Mouse (Mus musculus) embryo, embryonic 10 days (tissue): Measurements from ENCODE around the gene Fos.

Experiments
- DNase-seq: peaks from one replicate; pipeline ENCODE4 v3.0.0-alpha.2; 2015; ENCODE audit warnings: low spot score

The Fos gene

DNA sequence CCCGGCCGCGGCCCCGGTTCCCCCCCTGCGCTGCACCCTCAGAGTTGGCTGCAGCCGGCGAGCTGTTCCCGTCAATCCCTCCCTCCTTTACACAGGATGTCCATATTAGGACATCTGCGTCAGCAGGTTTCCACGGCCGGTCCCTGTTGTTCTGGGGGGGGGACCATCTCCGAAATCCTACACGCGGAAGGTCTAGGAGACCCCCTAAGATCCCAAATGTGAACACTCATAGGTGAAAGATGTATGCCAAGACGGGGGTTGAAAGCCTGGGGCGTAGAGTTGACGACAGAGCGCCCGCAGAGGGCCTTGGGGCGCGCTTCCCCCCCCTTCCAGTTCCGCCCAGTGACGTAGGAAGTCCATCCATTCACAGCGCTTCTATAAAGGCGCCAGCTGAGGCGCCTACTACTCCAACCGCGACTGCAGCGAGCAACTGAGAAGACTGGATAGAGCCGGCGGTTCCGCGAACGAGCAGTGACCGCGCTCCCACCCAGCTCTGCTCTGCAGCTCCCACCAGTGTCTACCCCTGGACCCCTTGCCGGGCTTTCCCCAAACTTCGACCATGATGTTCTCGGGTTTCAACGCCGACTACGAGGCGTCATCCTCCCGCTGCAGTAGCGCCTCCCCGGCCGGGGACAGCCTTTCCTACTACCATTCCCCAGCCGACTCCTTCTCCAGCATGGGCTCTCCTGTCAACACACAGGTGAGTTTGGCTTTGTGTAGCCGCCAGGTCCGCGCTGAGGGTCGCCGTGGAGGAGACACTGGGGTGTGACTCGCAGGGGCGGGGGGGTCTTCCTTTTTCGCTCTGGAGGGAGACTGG lies at the start of gene Fos:
Gene Fos, plus strand, starts transcription at position 410 of the 817 bp plus-strand sequence.
- peak; percentile 83 for DNase-seq

DNA sequence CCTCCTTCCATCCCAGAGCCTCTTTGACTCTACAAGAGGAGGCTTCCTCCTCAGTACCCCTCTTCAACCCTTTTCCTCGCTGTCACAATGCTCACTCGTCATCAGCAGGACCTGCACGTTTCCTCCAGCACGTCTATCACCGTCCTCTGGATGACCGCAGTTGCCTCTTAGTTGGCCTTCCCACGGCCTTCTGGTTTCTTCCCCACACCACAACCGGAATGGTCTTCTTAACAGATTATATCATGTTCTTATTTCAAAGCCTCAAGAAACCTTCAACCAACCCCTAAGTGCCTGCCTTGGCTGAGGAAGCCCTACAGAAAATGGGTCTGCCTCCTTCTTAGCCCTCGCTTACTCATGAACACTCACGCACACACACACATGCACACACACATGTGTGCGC lies 48.0 kb upstream of the Fos start:
- DNase-seq = no peak

DNA sequence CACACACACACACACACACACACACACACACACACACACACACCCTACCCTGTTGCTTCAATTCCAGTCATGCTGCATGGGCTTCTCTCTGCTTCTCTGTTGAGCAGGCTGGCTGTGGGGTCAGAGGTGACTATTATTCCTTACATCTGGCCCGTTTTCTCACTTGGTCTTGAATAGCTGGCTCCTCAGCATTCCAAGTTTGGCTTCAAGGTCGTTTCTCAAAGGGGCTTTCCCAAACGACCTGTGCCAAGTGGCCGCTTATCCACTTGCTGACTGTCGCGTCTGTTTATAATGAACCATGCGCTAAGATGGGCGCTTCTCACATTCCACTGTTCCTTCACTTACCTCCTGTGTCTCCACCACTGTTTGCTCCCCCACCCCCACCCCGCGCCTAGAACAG lies 47.6 kb upstream of the Fos start:
- DNase-seq = peak; percentile 47

DNA sequence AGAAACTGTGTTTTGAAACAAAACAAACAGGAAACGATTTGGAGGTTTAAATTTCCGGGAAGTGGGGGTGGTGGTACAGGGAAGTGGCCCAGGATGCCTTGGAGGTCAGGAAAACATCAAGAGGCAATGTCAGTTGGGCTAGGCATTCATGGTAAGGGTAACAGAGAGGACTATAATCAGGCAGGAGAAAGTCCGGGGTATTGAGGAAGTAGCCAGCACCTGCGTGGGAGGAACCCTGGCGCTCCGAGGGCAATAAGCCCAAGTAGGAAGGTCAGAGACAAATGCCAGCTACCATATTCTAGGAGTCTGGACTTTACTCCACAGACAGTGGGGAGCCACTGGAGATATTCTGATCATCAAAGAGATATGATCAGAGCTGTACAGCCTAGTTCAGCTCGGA lies 45.9 kb upstream of the Fos start:
- DNase-seq = no peak

DNA sequence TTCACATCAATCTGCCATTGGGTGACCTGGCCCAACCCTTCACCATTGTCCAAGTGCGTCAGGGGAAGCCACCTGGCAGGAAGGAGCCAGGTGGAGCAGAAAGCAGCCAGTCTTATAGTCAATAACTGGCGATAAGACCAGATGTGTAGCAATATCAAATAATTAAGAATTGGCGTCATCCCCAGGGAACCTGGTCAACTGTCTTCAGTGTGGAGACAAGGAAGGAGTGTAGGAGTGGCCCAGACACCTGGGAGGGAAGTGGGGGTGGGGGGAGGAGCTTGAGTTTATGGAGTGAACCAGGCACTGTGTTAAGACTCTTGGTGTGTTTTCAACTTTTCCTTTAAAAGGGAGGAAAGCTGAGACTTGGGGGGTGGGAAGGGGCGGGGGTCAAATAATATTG lies 43.7 kb upstream of the Fos start:
- no peak for DNase-seq

DNA sequence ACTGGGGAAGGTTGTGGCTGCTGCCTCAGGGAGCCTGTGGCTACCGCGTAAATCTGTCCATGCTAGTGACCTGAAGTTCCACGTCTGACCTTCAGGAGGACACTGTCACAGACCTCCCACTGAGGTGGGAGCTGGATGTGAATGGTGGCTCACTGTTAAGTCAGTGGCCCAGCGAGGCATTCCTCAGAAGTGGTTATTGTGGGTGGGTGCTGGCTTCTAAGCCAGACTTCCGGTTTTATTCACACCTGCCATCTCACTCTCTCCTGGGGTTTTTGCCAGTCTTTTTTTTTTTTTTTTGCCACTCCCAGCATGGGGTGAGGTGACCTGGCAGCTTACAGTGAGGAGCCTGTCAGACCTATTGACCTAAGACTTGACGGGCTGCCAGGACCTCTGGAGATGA lies 43.3 kb upstream of the Fos start:
- no peak for DNase-seq

DNA sequence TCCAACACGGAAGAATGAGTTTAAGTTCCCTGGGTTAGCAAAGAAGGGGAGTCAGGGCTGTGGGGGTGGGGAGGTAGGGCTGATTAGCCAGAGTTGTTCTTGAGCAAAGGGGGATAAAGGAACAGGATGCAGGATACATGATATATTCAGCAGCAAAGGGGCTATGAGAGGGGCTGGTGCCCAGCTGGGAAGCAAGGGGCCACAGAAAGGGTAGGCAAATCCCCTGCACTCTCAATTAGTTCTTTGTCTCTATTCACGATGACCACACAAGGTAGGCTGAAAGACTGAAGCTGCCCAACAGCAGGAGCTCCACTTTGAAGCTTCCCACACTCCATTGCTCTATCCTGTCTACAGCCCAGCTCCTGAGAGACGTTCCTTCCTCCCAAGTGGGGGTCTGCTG lies 39.8 kb upstream of the Fos start:
- DNase-seq = no peak

DNA sequence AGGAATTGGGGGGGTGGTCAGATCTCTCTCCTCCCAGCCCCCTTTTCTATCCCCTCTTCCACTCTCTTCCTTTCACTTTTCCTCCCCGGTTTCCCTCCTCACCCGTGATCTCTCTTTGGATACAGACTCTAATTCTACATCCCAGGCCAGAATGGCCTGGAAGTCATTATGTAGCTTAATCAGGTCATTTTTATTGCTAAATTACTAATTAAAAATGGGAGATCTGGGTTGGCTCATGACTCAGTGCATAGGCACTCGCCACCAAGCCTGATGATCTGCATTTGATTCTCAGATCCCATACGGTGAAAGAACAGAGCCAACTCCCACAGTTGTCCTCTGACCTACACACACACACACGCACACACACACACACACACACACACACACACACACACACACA lies 39.2 kb upstream of the Fos start:
- no peak for DNase-seq

DNA sequence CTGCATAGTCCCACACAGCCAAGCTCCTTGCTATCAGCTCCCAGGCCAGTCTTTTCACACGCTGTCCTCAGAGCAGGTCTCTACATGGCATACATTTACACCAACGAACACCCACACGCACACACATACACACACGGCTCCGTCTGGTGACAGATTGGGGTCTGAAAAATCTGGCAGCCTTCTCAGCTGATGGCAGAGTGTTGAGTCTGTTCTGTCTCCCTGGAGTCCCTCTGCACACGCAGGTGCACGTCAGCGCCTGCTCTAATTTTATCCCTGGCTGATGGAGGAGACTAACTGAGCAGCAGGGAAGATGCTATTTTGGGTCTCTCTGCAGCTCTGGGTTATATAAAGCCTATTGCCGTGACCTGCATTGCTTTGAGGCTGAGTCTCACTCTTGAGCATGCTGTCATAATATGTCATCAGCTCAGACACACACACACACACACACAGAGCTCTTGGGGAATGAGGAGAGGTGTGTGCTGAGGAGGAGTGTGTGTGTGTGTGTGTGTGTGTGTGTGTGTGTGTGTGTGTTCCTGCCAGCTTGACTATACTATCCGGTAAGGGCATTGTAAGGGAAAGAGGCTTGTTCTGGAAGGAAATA lies 37.6 kb upstream of the Fos start:
- DNase-seq = no peak

DNA sequence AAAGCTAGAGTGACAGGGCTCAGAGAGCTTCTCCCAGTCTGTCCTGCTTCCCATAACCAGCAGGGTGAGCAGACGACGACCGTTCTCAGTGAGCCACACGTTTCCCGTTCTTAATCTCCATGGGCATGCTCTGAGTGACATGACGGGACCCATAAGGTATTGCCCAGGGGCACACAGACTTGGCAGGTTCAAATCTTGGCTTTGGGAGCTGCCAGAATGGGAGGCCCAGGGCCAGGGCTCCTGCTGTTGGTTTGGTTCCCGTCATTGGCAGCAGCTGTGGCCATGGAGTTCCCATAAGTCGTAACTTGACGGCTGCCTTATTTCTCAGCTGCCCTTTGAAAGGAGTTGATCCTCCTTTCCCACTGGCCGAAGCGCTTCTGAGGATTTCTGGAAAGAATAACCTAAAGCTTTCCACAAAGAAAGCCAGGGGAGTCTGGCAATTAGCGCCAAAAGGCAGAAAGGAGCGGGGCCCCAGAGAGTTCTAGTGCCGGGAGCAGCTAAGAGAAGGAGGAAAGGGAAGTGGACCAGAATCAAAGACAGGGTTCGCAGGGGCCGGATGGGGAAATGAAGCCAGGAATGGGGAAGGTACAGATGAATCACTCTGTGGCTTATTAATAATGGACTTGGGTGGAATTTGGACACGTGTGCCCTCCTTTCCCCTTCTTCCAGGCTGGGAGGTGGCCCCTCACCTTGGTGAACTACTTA lies 36.4 kb upstream of the Fos start:
- DNase-seq = no peak

DNA sequence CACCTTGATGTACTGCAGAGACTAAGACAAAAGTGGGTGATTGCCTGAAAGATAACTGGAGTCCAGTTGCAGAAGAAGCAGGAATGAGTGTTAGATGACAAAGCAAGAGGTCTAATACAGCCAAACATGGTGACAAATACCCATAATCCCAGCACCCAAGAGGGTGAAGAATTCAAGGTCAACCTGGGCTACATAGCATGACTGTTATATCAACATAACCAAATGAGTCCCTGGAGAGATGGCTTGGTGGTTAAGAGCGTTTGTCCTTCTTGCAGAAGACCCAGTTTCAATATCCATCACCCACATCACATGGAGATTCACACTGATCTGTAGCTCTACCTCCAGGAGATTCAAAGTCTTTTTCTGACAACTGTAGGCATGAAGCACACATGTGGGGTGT lies 30.2 kb upstream of the Fos start:
- no peak for DNase-seq

DNA sequence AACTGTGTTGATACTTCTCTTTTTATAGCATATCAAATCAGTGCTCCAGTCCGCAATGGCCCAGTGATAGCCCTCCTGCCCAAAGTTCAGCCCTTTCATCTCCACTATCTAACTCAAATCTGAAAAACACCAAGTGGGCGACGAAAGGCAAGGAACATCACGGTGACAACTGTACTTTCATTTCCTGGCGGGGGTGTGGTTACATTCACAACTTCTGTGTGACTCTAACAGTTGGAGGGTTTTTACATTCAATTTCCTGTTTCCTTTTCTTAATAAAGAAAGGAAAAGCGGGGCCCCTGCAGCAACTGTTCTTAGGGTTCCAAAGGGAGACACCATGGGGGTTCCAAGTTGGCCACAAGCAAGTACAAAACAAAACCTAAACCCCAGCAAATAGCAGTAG lies 29.0 kb upstream of the Fos start:
- no peak for DNase-seq

DNA sequence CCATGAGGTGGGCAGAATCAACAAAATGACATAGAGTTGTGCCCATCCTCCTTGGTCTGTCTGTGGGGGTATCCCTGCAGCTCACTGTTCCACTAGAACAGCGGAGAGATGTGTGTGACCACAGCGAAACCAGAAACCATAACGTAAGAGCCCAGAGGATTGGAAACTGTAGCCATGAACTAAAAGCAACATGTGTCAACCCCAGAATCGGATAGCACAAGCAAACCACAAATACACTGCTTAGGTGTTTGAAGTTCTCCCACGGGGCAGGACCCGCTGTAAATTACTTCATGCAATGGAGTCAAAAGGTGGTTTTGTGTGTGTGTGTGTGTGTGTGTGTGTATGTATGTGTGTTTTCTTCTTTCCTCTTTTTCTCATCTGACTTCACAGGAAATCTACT lies 26.7 kb upstream of the Fos start:
- no peak for DNase-seq

DNA sequence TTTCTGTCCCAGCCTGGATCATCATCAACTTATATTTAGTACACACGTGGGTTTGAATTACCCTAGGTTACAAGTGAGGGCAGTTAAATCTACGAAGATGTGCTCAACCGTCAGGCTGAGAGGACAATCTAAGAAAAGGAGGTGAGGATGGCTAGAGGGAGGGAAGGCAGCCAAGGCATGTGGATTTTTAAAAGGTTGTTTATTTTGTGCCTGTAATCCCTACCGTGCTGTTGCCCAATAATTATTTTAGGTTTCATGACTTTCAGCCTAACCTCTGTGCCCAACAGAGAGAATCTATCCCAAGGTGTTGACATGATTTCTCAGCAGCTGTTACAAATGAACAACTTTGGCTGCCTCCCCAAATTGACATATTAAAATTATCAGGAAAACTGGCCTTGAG lies 26.2 kb upstream of the Fos start:
- no peak for DNase-seq

DNA sequence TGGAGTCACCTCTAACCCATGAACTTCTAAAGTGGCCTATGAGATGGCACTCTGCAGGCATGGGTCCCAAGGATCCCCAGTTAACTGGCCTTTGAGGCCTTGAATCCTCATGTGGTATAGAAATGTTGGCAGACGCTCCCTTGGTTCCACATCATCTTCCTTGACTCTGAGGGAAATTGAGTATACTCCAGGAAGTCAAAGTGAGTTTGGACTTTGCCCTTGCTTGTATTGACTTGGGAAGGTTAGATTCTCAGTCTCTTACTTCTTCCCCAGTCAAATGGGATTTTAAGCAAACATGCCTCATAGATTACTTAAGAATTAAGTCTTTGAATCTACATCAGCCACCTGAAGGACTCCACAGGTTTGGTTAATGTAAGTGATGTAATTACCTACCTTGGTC lies 24.2 kb upstream of the Fos start:
- no peak for DNase-seq

DNA sequence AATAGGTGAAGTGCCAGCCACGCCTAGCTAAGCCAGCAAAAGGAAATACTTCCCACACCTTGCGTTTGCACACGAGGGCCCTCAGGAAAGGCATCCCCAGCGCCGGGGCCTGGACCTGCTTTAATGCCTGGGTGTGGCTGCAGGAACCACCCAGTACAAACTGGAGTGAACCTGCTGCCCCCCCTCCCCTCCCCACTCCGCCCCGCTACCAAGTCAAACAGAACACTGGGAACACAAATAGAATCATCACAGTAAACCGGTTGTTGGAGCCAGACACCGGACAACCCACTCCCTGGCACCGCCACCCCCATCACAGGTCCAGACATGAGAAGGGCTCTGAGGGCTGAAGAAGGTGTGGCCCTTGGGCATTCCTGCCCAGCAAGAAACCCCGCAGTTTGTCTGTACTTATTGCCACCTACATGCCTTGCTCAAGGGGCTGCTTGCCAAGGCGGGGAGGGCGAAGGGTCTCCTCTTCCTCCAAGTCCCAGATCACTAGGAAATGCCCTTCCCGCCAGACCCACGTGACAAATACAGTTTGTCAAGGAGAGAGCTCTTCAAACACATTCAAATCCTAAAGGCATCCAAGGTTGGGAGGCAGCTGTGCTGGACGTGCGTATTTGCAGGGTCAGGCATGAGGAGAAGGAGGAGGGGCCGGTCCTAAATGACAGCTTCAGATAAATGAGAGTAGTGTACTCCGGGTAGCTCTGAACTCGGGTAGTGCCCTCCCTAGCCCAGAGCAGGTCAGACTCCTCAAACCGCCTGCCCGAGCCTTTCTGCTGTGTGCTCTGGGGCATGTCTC lies 21.8 kb upstream of the Fos start:
- DNase-seq = peak; percentile 70

DNA sequence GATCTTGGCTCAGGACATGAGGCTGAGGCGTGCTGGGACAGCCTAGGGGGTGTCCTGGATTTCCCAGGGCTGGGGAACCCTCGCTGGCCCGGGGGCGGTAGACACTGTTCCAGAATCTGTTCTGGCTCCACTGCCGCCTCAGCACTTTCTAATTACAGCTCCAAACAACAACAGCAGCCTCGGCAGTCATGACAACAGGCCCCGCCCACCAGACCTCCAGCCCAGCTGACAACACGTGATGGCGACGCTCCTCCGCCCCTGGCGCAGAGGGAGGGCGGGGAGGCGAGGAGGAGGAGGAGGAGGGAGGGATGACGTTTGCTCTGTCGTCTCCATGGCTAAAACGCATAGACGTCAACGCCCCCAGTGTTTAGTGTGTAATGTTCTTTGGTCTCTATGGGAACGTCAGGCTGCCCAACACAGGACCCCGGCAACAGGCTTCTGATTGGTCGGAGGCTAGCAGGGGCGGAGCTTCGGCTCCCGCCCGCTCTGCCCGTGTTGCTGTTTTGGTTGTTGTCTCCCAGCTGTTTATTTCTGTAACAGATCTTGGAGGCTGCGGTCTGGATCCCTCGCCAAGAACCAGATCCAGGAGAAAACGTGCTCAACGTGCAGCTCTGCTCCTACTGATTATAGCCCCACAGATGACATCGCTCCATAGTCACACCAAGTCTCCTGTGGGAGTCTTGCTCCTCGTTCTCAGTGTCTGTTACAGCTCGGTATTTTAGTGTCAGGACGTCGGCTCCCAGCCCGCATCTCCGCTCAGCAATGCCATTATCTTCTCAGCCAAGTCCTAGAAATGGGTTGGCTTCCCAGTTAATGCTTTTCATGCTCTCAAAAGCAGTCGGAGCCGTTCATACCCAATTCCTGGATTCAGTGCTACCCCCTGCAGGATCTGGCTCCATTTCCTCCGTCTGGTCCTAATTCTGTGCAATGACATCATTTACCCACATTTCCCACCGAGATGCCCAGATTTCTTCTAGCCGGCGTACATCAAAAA lies 18.3 kb upstream of the Fos start:
- peak; percentile 99 for DNase-seq

DNA sequence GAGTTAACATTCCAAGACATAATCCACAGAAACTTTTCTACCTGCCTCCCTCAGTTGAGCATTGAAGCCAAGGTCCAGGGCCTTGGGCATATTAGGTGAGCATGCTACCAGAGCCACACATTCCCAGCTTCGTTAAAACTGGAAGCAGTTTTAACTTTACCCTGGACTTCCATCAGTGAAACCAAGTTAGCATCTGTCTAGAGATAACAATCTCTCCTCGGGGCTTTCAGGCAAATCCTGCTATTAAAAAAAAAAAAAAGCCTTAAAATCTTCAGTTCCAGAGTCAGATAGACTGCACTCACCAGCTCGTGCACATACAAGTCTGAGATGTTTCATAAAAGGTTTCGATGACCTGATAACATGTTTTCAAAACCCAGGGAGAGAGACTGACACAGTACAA lies 17.4 kb upstream of the Fos start:
- DNase-seq = no peak

DNA sequence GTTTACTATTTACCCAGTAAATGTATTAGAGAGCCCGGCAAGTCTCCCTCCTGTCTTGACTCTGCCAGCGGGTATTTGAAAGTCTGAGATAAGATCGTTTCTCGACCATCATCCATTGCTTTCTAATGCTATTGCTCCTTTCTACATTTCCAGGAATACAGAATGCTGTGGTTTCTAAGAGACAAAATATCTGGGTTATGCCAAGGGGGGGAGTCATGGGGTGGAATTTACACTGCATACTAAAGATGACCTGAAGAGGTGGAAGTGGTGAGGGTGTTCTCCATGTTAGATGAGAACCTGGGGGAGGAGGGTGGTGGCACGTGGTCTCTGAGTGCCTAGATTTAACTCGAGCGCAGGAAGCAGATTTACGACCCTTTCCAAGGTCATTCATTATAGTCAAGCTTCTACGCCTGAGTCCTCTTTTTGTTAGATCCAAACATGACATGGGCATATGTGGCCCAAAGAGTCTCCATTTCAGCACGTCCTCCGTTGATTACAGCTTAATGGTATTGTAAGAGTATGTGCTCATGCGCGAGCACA lies 16.7 kb upstream of the Fos start:
- peak; percentile 39 for DNase-seq

DNA sequence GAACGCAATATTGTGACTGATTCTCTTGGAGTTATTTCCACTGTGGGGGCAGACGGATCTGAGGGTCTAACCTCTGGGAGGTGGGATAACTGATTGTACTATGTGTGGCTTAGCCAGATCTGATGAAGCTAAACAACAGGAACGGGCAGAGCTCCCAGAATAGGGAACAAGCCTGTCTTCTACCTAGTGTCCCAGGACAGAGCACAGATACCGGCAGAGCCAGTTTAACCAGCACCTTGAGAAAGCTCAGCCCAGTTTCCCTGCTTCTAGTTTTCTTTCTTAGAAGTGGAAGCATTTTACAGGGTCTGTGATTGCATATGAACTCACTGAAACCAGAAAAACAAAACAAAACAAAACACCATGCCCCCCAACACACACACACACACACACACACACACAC lies 13.9 kb upstream of the Fos start:
- no peak for DNase-seq
